Mouse (Mus musculus): ENCODE data around the gene Ang2.

Ang2 gene

GRCm38 (mm10) chr14:51150206-51150831 lies 48.6 kb downstream of the Ang2 start:
- no peak for DNase-seq (ENCODE audit: low spot score)

- no peak for DNase-seq (ENCODE audit: low spot score)
These were observed 49.8 kb downstream of the Ang2 start for GRCm38 (mm10) chr14:51149164-51149563.

- no peak for DNase-seq (ENCODE audit: low spot score)
These were observed 50.9 kb downstream of the Ang2 start for GRCm38 (mm10) chr14:51148006-51148405.

GRCm38 (mm10) chr14:51146685-51147084 lies 52.3 kb downstream of the Ang2 start, which contains the start of gene Rnase1:
Gene Rnase1, minus strand, starts transcription at chr14:51146785.
- no peak for DNase-seq (ENCODE audit: low spot score)

- peak; percentile 54 for DNase-seq (ENCODE audit: low spot score)
These were observed 53.4 kb downstream of the Ang2 start for GRCm38 (mm10) chr14:51145521-51145920.

All from urinary bladder, postnatal 14 days (tissue).